ENCODE assay signal across 17 mouse cellular contexts in genomic region chr2:165893232-165893631, GRCm38 (mm10). TPM values are rescaled to one million over a fixed set of nuclear protein-coding genes. Genes with fewer than 3 reads are reported as not detected.
DNase-seq lines count a peak whose midpoint lies in the region; ATAC-seq and TF ChIP-seq lines count a peak whose summit lies in the region.
"Had no signal": no experiment of that assay in that cellular context is flagged by ENCODE, and none has a peak within 500 bp of the region (broad histone marks: within the 10 kb centered on the region; RNA-seq: fewer than 3 reads in every experiment).

No protein-coding gene starts in this region.

- H3K9ac ChIP-seq in hindbrain, embryonic 11.5 days (ENCODE audit: low read depth, low read length), result no peak overlapping the region
- no peak overlapping the region for H3K9ac ChIP-seq in liver, embryonic 12.5 days

- H3K4me1 ChIP-seq in hindbrain, embryonic 10.5 days (replicated peaks), result peaks cover 68% of the 10 kb centered on the region
- H3K4me1 ChIP-seq in hindbrain, embryonic 11.5 days (replicated peaks; ENCODE audit: control insufficient read depth, insufficient read depth, low read length), result peaks cover 6% of the 10 kb centered on the region
- H3K4me1 ChIP-seq in bone marrow, adult 2 months (ENCODE audit: control insufficient read depth, insufficient read depth, low read length), result peaks cover 15% of the 10 kb centered on the region
- H3K4me1 ChIP-seq in liver, embryonic 12.5 days, result peaks cover 84% of the 10 kb centered on the region

- no peaks in the 10 kb centered on the region for H3K36me3 ChIP-seq in hindbrain, embryonic 10.5 days
- H3K36me3 ChIP-seq in hindbrain, embryonic 11.5 days (ENCODE audit: control insufficient read depth, insufficient read depth, low read length), result no peaks in the 10 kb centered on the region
- H3K36me3 ChIP-seq in liver, embryonic 12.5 days, result no peaks in the 10 kb centered on the region

- no peaks in the 10 kb centered on the region for H3K27me3 ChIP-seq in hindbrain, embryonic 10.5 days (ENCODE audit: insufficient read depth, poor library complexity, severe bottlenecking)
- H3K27me3 ChIP-seq in hindbrain, embryonic 11.5 days (ENCODE audit: control insufficient read depth, insufficient read depth, low read length), result no peaks in the 10 kb centered on the region
- H3K27me3 ChIP-seq in liver, embryonic 12.5 days (replicated peaks), result no peaks in the 10 kb centered on the region

- no peak overlapping the region for H3K4me3 ChIP-seq in hindbrain, embryonic 10.5 days
- no peak overlapping the region for H3K4me3 ChIP-seq in hindbrain, embryonic 11.5 days (ENCODE audit: low read depth, low read length)
- no peak overlapping the region for H3K4me3 ChIP-seq in bone marrow, adult 2 months (replicated peaks; ENCODE audit: control insufficient read depth, low read depth, low read length)
- no peak overlapping the region for H3K4me3 ChIP-seq in liver, embryonic 12.5 days
- H3K4me3 ChIP-seq: erythroblast, embryonic 14.5 days had no signal

- TF ChIP-seq CTCF in bone marrow, adult 2 months (IDR thresholded peaks at IDR 0.05; ENCODE audit: control insufficient read depth, insufficient read depth, low read length), result no peak

- ATAC-seq in hindbrain, embryonic 11.5 days (ENCODE audit: low FRiP score), result no peak
- ATAC-seq in liver, embryonic 12.5 days, result peak; percentile 48
- peak; percentile 22; the same call in 1 of the 2 replicates for ATAC-seq in megakaryocyte-erythroid progenitor cell, adult 5-6 weeks (replicated peaks; ENCODE audit: low FRiP score, low TSS enrichment, poor library complexity, severe bottlenecking)
- ATAC-seq in cerebellum, adult (ENCODE audit: insufficient number of reproducible peaks, low FRiP score, low TSS enrichment), result no peak
- ATAC-seq: activated CD4-positive, CD25-positive, alpha-beta regulatory T cell, adult 4 months; forebrain, embryonic 16.5 days; hindbrain, postnatal 0 days had no signal

- no peak for TF ChIP-seq POLR2A in bone marrow, adult 2 months (IDR thresholded peaks at IDR 0.05; ENCODE audit: borderline replicate concordance, control insufficient read depth, low read depth, low read length)

- no peak overlapping the region for H3K4me2 ChIP-seq in hindbrain, embryonic 11.5 days (replicated peaks; ENCODE audit: low read depth, low read length)
- H3K4me2 ChIP-seq in liver, embryonic 12.5 days, result no peak overlapping the region

- WGBS in hindbrain, embryonic 10.5 days, result 96% methylated on average over 3 of the region's 3 CpGs
- WGBS in hindbrain, embryonic 11.5 days, result 93% methylated on average over 3 of the region's 3 CpGs
- 84% methylated on average over 3 of the region's 3 CpGs for WGBS in bone marrow, adult 2 months
- 60% methylated on average over 3 of the region's 3 CpGs for WGBS in liver, embryonic 12.5 days (ENCODE audit: insufficient replicate concordance)

- no peak for DNase-seq in hindbrain, embryonic 10.5 days (ENCODE audit: low spot score)
- no peak for DNase-seq in hindbrain, embryonic 11.5 days (ENCODE audit: low spot score)
- no peak for DNase-seq in urinary bladder, postnatal 25 days (ENCODE audit: low spot score)
- DNase-seq: adrenal gland, postnatal 14 days; cerebellum, adult 18-20 months; heart, postnatal 36 days; kidney, adult 11 months; thymus, adult 2 months had no signal

- peak overlapping the region; percentile 56; the same call in 1 of the 2 replicates for H3K27ac ChIP-seq in hindbrain, embryonic 10.5 days
- no peak overlapping the region for H3K27ac ChIP-seq in hindbrain, embryonic 11.5 days (ENCODE audit: low read depth, low read length)
- H3K27ac ChIP-seq in bone marrow, adult 2 months (ENCODE audit: control insufficient read depth, insufficient read depth, low read depth, low read length, poor library complexity), result peak overlapping the region; percentile 3; the same call in 1 of the 2 replicates
- H3K27ac ChIP-seq in liver, embryonic 12.5 days, result peak overlapping the region; percentile 70
- H3K27ac ChIP-seq: hindbrain, postnatal 0 days; kidney, postnatal 0 days had no signal

- no peaks in the 10 kb centered on the region for H3K9me3 ChIP-seq in hindbrain, embryonic 10.5 days
- H3K9me3 ChIP-seq in hindbrain, embryonic 11.5 days (ENCODE audit: control insufficient read depth, low read length), result no peaks in the 10 kb centered on the region
- no peaks in the 10 kb centered on the region for H3K9me3 ChIP-seq in liver, embryonic 12.5 days (replicated peaks)

RNA-seq across cellular contexts. Expression of gene Zmynd8, which starts 5.6 kb away (rescaled TPM):
- polyA plus RNA-seq in hindbrain, embryonic 10.5 days (2016; fragmentation: Nextera tagmentation; extraction: Ambion mirVana), result 60.0 and 65.2 TPM in 2 replicates
- polyA plus RNA-seq in hindbrain, embryonic 11.5 days (2014; fragmentation: Nextera tagmentation; extraction: Ambion mirVana), result 41.9 and 52.9 TPM in 2 replicates
- 34.1 and 75.2 TPM in 2 replicates for polyA plus RNA-seq in bone marrow, adult 2 months (2011; ENCODE audit: insufficient read depth, insufficient read length, low replicate concordance, missing spikeins)
- 35.7 and 38.5 TPM in 2 replicates for polyA plus RNA-seq in liver, embryonic 12.5 days (2016; fragmentation: Nextera tagmentation; extraction: Ambion mirVana)
- 70.9 and 80.1 TPM in 2 replicates for total RNA-seq in megakaryocyte-erythroid progenitor cell, adult 5-6 weeks (2014; fragmentation: Nextera tagmentation)
- total RNA-seq in megakaryocyte-erythroid progenitor cell, adult 5-6 weeks (2017), result 27.2 and 42.9 TPM in 2 replicates

Comparison
In these comparisons a context has a peak if more than half of its experiments do, and no peak if none do; other contexts are left out.
1. ATAC-seq: peak in liver, embryonic 12.5 days (single experiment) and megakaryocyte-erythroid progenitor cell, adult 5-6 weeks (single experiment); none in hindbrain, embryonic 11.5 days (single experiment) and cerebellum, adult (single experiment).